Mouse (Mus musculus): Measurements from ENCODE around the gene Mettl22. TPM values are rescaled to one million over a fixed set of nuclear protein-coding genes. Genes with fewer than 3 reads are reported as not detected.

Mettl22 gene
- total and polyA plus RNA-seq, 2 experiments from 2014 or later: 37.4 to 80.0 TPM

DNA sequence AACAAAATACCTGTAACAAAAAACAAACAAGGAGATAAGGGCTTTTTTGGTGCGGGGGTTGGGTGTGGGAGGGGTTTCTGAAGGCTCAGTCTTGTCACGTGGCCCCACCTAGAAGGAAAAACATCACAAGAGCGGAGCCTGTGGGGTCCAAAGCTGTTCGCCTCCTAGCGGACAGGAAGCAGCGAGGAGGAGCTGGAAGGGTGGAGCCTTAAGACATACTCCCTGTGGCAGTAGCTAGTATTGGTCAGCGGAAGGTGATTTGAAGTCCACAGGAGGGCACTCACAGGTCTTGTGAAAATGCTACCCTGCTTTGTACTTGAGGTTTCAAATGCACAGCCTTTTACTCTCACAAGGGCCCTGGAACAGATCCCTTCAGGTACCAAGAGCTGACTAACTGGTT lies 62.3 kb downstream of the Mettl22 start:
- TF ChIP-seq CTCF (IDR thresholded peaks at IDR 0.05): no peak
- no peak for DNase-seq (ENCODE audit: low spot score)
- Histone ChIP-seq H3K9ac (replicated peaks; ENCODE audit: low read length, poor library complexity, severe bottlenecking) (no peak overlapping the region), H3K36me3 (ENCODE audit: insufficient read depth, low read length) (no peaks in the 10 kb centered on the region), H3K27me3 (ENCODE audit: insufficient read depth, low read length) (no peaks in the 10 kb centered on the region), H3K4me1 (ENCODE audit: insufficient read depth, low read length) (no peaks in the 10 kb centered on the region), H3K4me2 (ENCODE audit: low read depth, low read length, poor library complexity, severe bottlenecking) (no peak overlapping the region), H3K9me3 (ENCODE audit: low read length) (no peaks in the 10 kb centered on the region), H3K4me3 (ENCODE audit: low read depth, low read length) (no peak overlapping the region), H3K27ac (ENCODE audit: low read depth, low read length) (no peak overlapping the region)
- no peak for ATAC-seq (ENCODE audit: low FRiP score)
- 71% methylated on average over 7 of the region's 7 CpGs for WGBS

DNA sequence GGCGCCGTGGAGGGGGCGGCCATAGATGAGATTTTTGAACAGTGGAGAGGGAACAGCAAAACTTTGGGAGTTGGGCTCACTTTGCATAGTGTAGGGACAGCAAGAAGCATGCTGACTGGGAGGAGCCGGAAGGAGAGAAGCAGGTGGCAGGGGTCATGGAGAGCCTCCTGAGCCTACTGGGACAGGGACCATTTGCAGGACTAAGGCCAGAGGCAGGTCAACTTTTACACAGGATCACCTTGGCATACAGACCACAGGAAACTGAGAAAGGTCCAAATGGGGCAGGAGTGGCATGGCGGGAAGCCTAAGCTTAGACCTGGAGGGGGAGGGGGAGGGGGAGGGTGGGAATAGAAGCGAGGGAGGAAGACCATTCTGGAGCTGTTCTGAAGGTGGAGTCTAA lies 62.9 kb downstream of the Mettl22 start:
- Histone ChIP-seq H3K4me1 (ENCODE audit: insufficient read depth, low read length) (0 out of 2 replicates have a peak, but pooled peaks cover 1% of the 10 kb centered on the region), H3K27me3 (ENCODE audit: insufficient read depth, low read length) (no peaks in the 10 kb centered on the region), H3K9me3 (ENCODE audit: low read length) (no peaks in the 10 kb centered on the region), H3K36me3 (ENCODE audit: insufficient read depth, low read length) (no peaks in the 10 kb centered on the region), H3K27ac (ENCODE audit: low read depth, low read length) (no peak overlapping the region), H3K4me2 (ENCODE audit: low read depth, low read length, poor library complexity, severe bottlenecking) (no peak overlapping the region), H3K9ac (replicated peaks; ENCODE audit: low read length, poor library complexity, severe bottlenecking) (no peak overlapping the region), H3K4me3 (ENCODE audit: low read depth, low read length) (no peak overlapping the region)
- no peak for DNase-seq (ENCODE audit: low spot score)
- WGBS: 93% methylated on average over 6 of the region's 6 CpGs
- no peak for TF ChIP-seq CTCF (IDR thresholded peaks at IDR 0.05)
- no peak for ATAC-seq (ENCODE audit: low FRiP score)

DNA sequence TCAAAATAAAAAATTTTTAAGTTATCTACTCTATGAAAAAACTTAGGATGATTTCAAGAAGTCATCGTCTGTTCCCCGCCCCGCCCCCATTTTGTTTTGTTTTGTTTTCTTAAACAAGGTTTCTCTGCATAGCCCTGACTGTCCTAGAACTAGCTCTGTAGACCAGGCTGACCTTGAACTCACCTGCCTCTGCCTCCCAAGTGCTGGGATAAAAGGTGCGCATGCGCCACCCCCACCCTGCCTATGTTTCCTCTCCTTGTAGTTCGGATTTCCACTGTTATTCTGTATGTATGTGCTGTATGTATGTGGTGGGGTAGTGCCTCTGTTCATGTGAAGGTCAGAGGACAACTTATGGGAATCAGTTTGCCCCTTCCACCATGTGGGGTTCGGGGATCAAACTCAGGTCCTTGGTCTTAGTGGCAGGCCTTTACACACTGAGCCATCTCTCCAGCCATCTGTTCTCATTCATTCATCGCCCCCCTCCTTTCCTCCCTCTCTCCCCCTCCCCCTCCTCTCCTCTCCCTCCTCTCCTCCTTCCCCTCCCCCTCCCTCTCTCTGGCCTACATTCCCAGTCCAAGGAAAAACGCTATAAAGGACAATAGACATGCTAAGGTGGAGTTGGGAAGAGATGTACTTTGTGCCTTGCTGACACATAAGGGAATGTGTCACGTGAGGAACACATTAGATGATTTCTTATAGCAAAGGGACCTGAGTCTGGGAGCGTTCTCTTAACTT lies 64.0 kb downstream of the Mettl22 start:
- peaks cover 8% of the 10 kb centered on the region; the same call in 1 of the 2 replicates for H3K4me1 ChIP-seq (ENCODE audit: insufficient read depth, low read length)
- 0 out of 2 replicates have a peak overlapping the region, but pooled peaks have one; percentile 32 for H3K27ac ChIP-seq (ENCODE audit: low read depth, low read length)
- H3K27me3 ChIP-seq (ENCODE audit: insufficient read depth, low read length): no peaks in the 10 kb centered on the region
- H3K9ac ChIP-seq (replicated peaks; ENCODE audit: low read length, poor library complexity, severe bottlenecking): no peak overlapping the region
- no peak for DNase-seq (ENCODE audit: low spot score)
- H3K36me3 ChIP-seq (ENCODE audit: insufficient read depth, low read length): no peaks in the 10 kb centered on the region
- H3K4me3 ChIP-seq (ENCODE audit: low read depth, low read length): no peak overlapping the region
- H3K9me3 ChIP-seq (ENCODE audit: low read length): no peaks in the 10 kb centered on the region
- WGBS: 88% methylated on average over 11 of the region's 11 CpGs
- no peak overlapping the region for H3K4me2 ChIP-seq (ENCODE audit: low read depth, low read length, poor library complexity, severe bottlenecking)
- no peak for ATAC-seq (ENCODE audit: low FRiP score)
- no peak for TF ChIP-seq CTCF (IDR thresholded peaks at IDR 0.05)

GRCm38 (mm10) chr16:8535411-8535810 lies 64.8 kb downstream of the Mettl22 start:
- Histone ChIP-seq H3K4me1 (ENCODE audit: insufficient read depth, low read length) (peaks cover 15% of the 10 kb centered on the region), H3K4me3 (ENCODE audit: low read depth, low read length) (no peak overlapping the region), H3K27me3 (ENCODE audit: insufficient read depth, low read length) (no peaks in the 10 kb centered on the region), H3K36me3 (ENCODE audit: insufficient read depth, low read length) (no peaks in the 10 kb centered on the region), H3K4me2 (ENCODE audit: low read depth, low read length, poor library complexity, severe bottlenecking) (no peak overlapping the region), H3K27ac (ENCODE audit: low read depth, low read length) (0 out of 2 replicates have a peak overlapping the region, but pooled peaks have one; percentile 32), H3K9ac (replicated peaks; ENCODE audit: low read length, poor library complexity, severe bottlenecking) (no peak overlapping the region), H3K9me3 (ENCODE audit: low read length) (no peaks in the 10 kb centered on the region)
- DNase-seq (ENCODE audit: low spot score) (peak; percentile 67), ATAC-seq (ENCODE audit: low FRiP score) (no peak)
- no peak for TF ChIP-seq CTCF (IDR thresholded peaks at IDR 0.05)
- whole genome bisulfite sequencing: 66% methylated on average over 6 of the region's 6 CpGs

- H3K4me3 ChIP-seq (ENCODE audit: low read depth, low read length): no peak overlapping the region
- H3K27me3 ChIP-seq (ENCODE audit: insufficient read depth, low read length): no peaks in the 10 kb centered on the region
- H3K27ac ChIP-seq (ENCODE audit: low read depth, low read length): peak overlapping the region; percentile 73
- no peak for TF ChIP-seq CTCF (IDR thresholded peaks at IDR 0.05)
- ATAC-seq (ENCODE audit: low FRiP score): peak; percentile 84
- peak; percentile 92 for DNase-seq (ENCODE audit: low spot score)
- H3K4me2 ChIP-seq (ENCODE audit: low read depth, low read length, poor library complexity, severe bottlenecking): no peak overlapping the region
- WGBS: 20% methylated on average over 9 of the region's 9 CpGs
- H3K4me1 ChIP-seq (ENCODE audit: insufficient read depth, low read length): peaks cover 18% of the 10 kb centered on the region
- H3K9ac ChIP-seq (replicated peaks; ENCODE audit: low read length, poor library complexity, severe bottlenecking): no peak overlapping the region
- no peaks in the 10 kb centered on the region for H3K9me3 ChIP-seq (ENCODE audit: low read length)
- no peaks in the 10 kb centered on the region for H3K36me3 ChIP-seq (ENCODE audit: insufficient read depth, low read length)
These were observed 68.7 kb downstream of the Mettl22 start for GRCm38 (mm10) chr16:8539150-8539865.

Other genes with a start within 250 kb of the Mettl22 start
- gene Tmem114, start 45.7 kb upstream of the Mettl22 start, total RNA-seq (2014; rRNA removed): 0.60 and 0.76 TPM in 2 replicates
- gene Tmem114, start 45.7 kb upstream of the Mettl22 start, polyA plus RNA-seq (2015; fragmentation: Nextera tagmentation; extraction: Ambion mirVana): 1.4 and 1.6 TPM in 2 replicates
- gene Abat, start 42.6 kb downstream of the Mettl22 start, total RNA-seq (2014; rRNA removed): 117 and 137 TPM in 2 replicates
- 89.4 and 92.7 TPM in 2 replicates for gene Abat, start 42.6 kb downstream of the Mettl22 start, polyA plus RNA-seq (2015; fragmentation: Nextera tagmentation; extraction: Ambion mirVana)
- gene Pmm2, start 166.9 kb downstream of the Mettl22 start, total RNA-seq (2014; rRNA removed): 27.8 and 39.6 TPM in 2 replicates
- 24.6 and 24.8 TPM in 2 replicates for gene Pmm2, start 166.9 kb downstream of the Mettl22 start, polyA plus RNA-seq (2015; fragmentation: Nextera tagmentation; extraction: Ambion mirVana)
- gene Tmem186, start 166.9 kb downstream of the Mettl22 start, total RNA-seq (2014; rRNA removed): 18.6 and 22.1 TPM in 2 replicates
- gene Tmem186, start 166.9 kb downstream of the Mettl22 start, polyA plus RNA-seq (2015; fragmentation: Nextera tagmentation; extraction: Ambion mirVana): 16.1 and 17.6 TPM in 2 replicates
- 117 and 124 TPM in 2 replicates for gene Carhsp1, start 201.4 kb downstream of the Mettl22 start, total RNA-seq (2014; rRNA removed)
- 98.5 and 100 TPM in 2 replicates for gene Carhsp1, start 201.4 kb downstream of the Mettl22 start, polyA plus RNA-seq (2015; fragmentation: Nextera tagmentation; extraction: Ambion mirVana)
- gene Gm5767, start 210.0 kb downstream of the Mettl22 start, total RNA-seq (2014; rRNA removed): not detected in 2 replicates
- not detected in 2 replicates for gene Gm5767, start 210.0 kb downstream of the Mettl22 start, polyA plus RNA-seq (2015; fragmentation: Nextera tagmentation; extraction: Ambion mirVana)

All from midbrain, postnatal 0 days (tissue).